Mouse (Mus musculus) hindbrain, embryonic 12.5 days (tissue): Measurements from ENCODE around the gene Zbed3. TPM values are rescaled to one million over a fixed set of nuclear protein-coding genes. Genes with fewer than 3 reads are reported as not detected.

Experiments used
- polyA plus RNA-seq: library from polyadenylated mRNA; unstranded; fragments of >200 nt; fragmentation: Nextera tagmentation; extraction: Ambion mirVana; gene quantifications from 2 replicates; pipeline ENCODE4 v1.2.1, GENCODE M21; 2016

Zbed3 gene
- polyA plus RNA-seq, 1 experiment from 2014 or later = 67.7 TPM

Other genes starting within 250 kb of the Zbed3 start
- gene Pde8b, start 73.3 kb upstream of the Zbed3 start, polyA plus RNA-seq = 3.4 and 5.3 TPM in 2 replicates
- 51.3 and 52.8 TPM in 2 replicates for gene Aggf1, start 51.7 kb downstream of the Zbed3 start, polyA plus RNA-seq
- 3.8 and 6.2 TPM in 2 replicates for gene Crhbp, start 121.3 kb downstream of the Zbed3 start, polyA plus RNA-seq
- gene S100z, start 155.1 kb downstream of the Zbed3 start, polyA plus RNA-seq = not detected in 2 replicates
- 0.21 and 0.25 TPM in 2 replicates for gene F2rl1, start 201.6 kb downstream of the Zbed3 start, polyA plus RNA-seq